Mouse (Mus musculus) heart, postnatal 0 days (tissue): ENCODE results near the gene E2f4.

Source experiments
- CTCF ChIP-seq: IDR thresholded peaks from 2 replicates; pipeline ENCODE4 v1.5.1; 2016; ENCODE audit warnings: antibody characterized with exemption, control low read depth, low read depth
- EP300 ChIP-seq: IDR thresholded peaks from 2 replicates; pipeline ENCODE4 v1.6.1; 2016; ENCODE audit warnings: antibody characterized with exemption, low read depth

GRCm38 (mm10) chr8:105276292-105277120 is 21.0 kb upstream of the E2f4 start:
- TF ChIP-seq CTCF (no peak), EP300 (no peak)
